Mouse (Mus musculus): ENCODE measurements at regions not wholly inside any gene's neighbourhood (a gene's known extent, or its start where the extent isn't known, plus 50 kb on each side); places are given as distances from the start of the nearest gene placed in this dataset.

- DNase-seq (ENCODE audit: low spot score) = no peak
These were observed 63.9 kb upstream of the Cxcl12 start for GRCm38 (mm10) chr6:117104463-117104862.

- no peak for DNase-seq (ENCODE audit: low spot score)
These were observed 63.1 kb upstream of the Cxcl12 start for GRCm38 (mm10) chr6:117105182-117105589.

DNA sequence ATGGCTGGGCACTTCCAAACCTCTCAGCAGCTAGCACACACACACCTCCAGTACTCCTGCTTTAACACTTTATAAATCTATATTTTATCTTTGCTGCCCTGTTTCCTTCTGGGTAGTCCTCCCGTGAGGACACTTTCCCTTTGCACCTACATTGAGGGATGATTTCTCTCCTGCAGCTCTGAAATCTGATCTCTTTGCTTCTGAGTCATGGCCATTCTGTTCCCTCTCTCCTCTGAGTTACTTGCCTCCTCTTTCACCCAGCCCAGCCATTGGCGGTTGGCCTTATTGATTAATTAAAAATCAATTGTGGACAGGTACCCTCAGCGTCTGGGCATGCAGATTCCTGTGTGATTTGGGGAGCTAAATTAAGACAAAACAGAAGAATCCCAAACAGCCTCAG lies 58.0 kb upstream of the Cxcl12 start:
- DNase-seq (ENCODE audit: low spot score) = no peak

DNA sequence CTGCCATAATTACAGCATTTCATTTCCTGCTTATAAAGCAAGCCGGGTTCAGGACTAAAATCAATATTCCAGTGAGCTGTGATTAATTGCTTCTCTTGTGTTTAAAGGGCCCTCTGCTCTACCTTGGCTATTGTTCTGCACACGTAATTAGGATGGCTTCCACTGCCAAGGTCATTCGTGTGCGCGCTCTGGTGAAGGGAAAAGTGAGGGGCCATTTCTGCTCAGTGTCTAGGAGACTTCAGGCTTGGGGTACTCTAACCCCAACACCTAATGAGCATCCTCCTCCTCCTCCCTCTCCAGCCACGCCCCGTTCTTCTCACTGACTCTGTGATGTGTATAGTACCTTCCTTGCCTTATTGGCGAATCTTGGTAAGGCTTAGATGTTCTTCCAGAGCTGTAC lies 53.5 kb upstream of the Cxcl12 start:
- no peak for DNase-seq (ENCODE audit: low spot score)

DNA sequence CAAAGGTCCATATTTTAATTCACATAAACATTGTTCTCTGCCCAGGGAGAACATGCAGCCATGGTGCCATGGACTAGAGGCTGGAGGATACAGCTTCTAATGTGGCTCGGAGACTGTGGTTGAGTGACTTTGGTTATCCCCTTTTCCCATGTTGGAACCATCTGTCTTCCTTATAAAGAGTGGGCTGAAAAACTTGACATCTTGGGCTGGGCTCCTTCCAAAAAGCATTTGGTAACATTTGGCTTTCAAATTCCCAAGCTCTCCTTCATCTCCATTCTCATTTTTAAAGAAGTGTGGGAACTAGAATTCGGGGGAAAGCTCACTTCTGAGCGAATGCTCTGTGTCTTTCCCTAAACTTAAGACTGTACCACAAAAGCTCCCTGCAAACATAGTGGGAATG lies 50.3 kb upstream of the Cxcl12 start:
- no peak for DNase-seq (ENCODE audit: low spot score)

Data from thymus, postnatal 0 days (tissue).